Mouse (Mus musculus) adrenal gland, adult 2 months (tissue): ENCODE results near the gene Frat2. TPM values are rescaled to one million over a fixed set of nuclear protein-coding genes. Genes with fewer than 3 reads are reported as not detected.
A peak's percentile ranks its signal among the peaks of the same experiment; 100 is the strongest.
"Not testable (repeated sequence)": the region's sequence is repeated elsewhere in the genome, so short reads cannot be mapped to it uniquely, and the experiment has no call there.

Source experiments
- DNase-seq: peaks from one replicate; pipeline ENCODE4 v3.0.0; 2021
- long read RNA-seq: library from polyadenylated mRNA; stranded (forward); transcript quantifications from one replicate; pipeline ENCODE4 v2.0.0, GENCODE M21; 2021
- polyA plus RNA-seq: library from polyadenylated mRNA; depleted of rRNA; stranded (reverse); fragments of >200 nt; gene quantifications from 2 replicates; pipeline ENCODE4 v1.2.3, GENCODE M21; 2012; rRNA removed
- total RNA-seq, 2 experiments: library from RNA; stranded (reverse); gene quantifications; 2 replicates each; pipeline ENCODE4 v1.2.3; 2021

The Frat2 gene
- 1 to 10 TPM; 1.2 to 2.6 TPM for total RNA-seq
- 5.5 and 6.7 TPM in 2 replicates for polyA plus RNA-seq
- long read RNA-seq, partial matches to known transcripts = 0 of 4 reads
- long read RNA-seq, other reads (novel, unspliced or antisense) = 0 of 4 reads

DNA sequence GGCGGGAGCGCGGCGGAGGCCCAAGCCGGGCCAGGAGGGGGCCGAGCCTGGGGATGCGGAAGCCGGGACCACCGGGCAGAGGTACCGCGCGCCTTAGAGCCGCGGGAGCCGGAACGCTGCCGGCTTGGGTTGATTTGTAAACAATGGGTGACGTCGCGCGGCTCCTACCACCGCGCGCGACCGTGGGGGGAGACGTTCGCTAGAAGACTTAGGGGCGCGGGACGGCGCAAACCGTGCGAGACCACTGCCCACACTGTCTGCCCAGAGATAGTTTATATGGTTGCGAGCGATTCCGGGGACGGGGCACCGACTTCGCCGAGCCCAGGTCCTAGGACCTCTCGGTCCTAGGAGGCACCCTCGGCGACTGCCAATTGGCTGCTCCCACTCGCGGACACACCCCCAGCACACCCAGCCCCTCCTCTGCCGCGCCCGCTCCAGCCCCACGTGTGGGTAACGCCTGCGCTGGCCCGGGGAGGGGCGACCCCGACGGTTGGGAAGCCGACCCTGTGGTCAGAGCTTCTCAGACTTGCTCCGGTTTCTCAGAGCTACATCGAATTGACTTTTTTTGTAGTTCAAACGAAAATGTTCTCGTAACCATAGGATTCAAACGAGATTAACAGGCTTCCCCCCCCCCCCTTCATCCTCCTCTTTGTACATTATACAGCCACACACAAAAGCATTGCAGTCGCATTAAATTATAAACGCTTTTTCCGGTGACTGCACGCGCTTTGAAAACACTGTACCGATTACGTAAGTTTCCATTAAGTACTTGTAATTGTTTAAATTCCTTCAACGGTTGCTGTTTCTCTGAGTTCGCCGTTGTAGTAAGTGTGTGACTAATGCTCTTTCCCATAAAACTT is at the start of gene Frat2:
Frat2 (minus strand) TSS at position 141 of the 860 bp plus-strand sequence.
- DNase-seq = peak; percentile 93

DNA sequence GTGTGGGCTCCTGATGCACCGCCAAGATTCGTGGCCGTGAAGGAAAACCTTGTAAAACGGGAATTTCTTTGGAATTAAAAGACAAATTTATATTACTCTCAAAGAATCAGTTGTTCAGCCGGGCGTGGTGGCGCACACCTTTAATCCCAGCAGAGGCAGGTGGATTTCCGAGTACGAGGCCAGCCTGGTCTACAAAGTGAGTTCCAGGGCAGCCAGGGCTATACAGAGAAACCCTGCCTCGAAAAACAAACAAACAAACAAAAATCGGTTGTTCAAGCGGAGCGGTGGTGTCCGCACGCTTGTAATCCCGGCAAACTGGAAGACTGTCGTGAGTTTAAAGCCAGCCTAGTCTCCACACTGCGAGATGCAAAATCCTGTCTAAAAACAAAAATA is 48.4 kb upstream of the Frat2 start:
- DNase-seq = no peak

- peak; percentile 87 for DNase-seq
Measured at GRCm38 (mm10) chr19:41895460-41896318, 47.8 kb upstream of the Frat2 start, which contains the start of gene Rrp12. Gene Rrp12, minus strand, starts transcription at chr19:41896173.

- peak; percentile 30 for DNase-seq
Measured at GRCm38 (mm10) chr19:41894959-41895358, 47.0 kb upstream of the Frat2 start.

DNA sequence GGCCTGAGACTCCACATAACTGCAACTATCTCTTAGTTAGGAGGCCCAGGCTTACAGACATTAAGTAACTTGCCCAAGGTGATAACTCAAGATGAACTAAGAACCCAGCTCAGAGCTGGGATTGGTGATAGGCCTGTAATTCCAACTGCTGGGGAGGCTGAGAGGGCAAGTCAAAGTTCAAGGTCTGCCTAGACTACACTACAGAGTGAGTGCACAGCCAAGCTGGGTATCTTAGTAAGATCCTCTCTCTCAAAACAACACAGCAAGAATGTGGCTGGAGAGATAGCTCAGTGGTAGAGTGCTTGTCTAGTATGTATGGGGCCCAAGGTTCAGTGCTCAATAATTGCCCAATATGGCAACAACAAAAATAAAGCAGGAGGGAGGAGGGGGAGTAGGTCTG is 40.3 kb upstream of the Frat2 start:
- no peak for DNase-seq

GRCm38 (mm10) chr19:41883882-41884281 is 36.0 kb upstream of the Frat2 start:
- no peak for DNase-seq

DNA sequence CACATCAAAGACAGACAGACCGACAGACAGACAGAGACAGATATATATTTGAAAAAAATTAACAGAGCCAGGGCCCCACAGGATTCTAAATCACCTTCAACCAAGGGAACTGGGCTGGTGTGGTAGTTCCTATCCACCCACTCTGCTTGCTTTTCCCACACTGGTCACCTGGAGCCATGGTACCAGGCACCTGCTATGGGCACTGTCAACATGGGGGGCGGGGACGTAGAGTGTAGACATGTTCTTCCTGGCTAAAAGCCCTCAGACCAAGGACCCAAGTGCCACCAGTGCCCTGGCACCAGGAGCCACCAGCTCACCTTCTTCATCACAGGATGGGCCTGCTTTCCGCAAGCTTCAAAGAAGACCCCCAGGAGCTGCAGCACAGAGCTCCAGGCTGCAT is 33.9 kb upstream of the Frat2 start:
- no peak for DNase-seq

- no peak for DNase-seq
Measured at GRCm38 (mm10) chr19:41874356-41874755, 26.4 kb upstream of the Frat2 start.

DNA sequence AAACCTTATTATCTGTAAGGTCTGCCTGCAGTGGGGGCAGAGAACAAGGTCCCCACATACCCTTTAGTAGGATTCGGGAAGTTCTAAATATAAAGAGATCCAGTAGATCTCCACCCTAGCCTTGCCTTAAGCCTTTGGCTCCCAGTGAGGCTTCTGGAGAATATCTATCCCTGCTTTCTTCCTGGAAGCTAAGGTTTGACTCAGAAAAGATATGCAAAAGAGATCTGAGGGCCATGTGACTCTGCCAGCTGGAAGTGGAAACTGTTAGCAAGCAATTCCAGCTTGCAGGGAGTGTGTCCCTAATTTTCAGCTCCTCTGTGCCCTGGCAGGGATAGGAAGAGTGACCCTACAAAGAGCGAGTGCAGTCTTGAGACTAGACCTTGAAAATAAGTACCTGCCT is 24.4 kb upstream of the Frat2 start:
- DNase-seq = no peak

GRCm38 (mm10) chr19:41869946-41870345 is 22.0 kb upstream of the Frat2 start:
- DNase-seq = not testable (repeated sequence)

- DNase-seq = no peak
Measured at GRCm38 (mm10) chr19:41869296-41869695, 21.4 kb upstream of the Frat2 start.

DNA sequence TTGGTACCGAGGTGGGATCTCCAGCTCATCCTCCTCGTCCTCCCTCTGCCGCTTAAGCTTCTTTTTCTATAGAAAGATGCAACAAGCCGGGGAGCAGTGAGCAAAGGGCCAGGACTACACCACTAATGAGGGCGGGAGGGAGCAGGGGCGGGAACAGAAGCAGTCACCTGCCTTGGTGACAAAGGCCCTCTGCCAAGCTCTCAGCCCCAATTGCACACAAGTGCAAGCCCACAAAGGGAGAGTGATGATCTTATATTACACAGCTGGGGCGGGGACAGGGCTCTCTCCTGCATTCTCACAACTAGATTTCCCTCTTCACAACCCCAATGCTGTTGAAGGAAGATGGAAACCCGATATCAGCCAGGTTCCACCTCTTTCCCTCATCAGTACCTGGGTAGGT is 18.8 kb upstream of the Frat2 start:
- DNase-seq = no peak

- DNase-seq = no peak
Measured at GRCm38 (mm10) chr19:41857816-41858310, 9.9 kb upstream of the Frat2 start.

DNA sequence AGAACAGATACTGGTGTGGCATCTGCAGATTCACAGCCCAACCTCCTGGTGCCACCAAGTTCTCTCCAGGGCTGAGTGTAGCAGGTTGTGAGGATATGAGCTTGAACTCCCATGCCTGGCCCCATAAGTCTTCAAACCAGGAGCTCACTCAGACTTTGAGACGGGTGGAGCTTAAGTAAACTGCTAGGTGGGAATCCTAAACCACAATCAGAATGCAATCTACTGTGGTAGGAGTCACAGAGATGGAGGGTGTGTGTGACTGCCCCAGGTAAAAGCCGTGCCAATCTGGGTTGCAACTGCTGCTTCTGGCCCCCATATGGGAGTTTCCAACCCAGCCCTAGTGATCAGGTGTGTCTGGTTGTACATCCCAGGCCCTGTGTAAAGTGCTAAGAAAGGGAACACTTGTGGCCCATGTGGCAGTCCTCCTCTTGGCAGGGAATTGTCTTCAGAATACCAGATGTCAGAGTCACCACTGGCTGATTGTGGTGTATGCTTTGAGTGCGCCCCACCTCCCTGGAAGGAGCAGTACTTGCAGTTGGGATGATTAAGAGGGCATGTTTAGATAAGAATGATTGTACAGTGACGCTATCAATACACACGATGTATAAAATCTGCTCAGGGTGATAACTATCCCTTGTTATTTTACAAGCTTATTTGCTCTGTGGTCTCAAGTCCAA is 9.3 kb upstream of the Frat2 start:
- DNase-seq = no peak

DNA sequence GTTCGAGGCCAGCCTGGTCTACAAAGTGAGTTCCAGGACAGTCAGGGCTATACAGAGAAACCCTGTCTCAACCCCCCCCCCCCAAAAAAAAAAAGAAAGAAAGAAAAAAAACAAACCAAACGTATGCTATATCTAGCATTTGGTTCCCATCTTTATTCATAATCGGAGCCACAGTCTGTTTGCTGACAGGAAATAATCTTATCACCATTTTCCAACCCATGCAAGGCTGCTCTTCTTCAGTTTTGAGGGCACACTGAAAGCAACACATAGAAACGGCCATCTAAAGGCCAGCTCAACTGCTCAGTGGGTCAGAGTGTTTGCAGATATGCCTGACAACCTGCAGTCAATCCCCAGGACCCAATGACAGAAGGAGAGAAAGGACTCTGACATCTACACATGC is 4.5 kb upstream of the Frat2 start:
- no peak for DNase-seq

GRCm38 (mm10) chr19:41850719-41851543 is 3.0 kb upstream of the Frat2 start:
- DNase-seq = no peak

DNA sequence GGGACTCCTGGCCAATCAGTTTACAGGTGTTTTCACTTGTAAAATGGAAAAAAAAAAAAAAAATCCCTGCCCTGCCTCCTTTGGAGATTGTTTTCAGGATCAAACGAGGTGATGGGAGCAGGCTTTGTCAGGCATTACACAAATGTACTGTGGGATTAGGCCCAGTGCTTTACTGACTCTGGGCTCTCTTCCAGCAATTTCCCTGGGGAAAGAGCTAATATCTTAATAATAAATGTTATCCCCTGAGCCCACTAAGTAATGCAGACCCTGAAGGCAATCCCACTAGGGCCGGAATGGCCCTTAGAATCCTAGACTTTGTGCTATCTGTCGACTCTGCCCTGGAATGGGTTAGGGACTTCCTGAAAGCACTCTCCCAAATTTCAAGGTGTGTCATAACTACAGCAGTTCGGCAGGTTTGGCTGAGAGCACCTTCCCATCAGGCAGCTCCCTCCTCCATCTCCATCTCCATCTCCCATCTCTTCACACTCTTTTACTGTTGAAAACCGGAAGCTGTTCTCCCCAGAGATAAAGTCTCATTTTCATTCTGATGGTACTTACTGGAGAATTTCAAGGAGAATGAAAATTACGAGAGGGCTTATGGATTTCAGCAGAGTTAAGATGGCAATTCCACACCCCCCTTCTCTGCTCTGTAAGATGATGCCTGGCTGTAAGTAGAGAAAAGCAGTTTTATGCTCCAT is 2.2 kb upstream of the Frat2 start:
- DNase-seq = no peak

GRCm38 (mm10) chr19:41847614-41847991 is 329 bp downstream of the Frat2 start:
- DNase-seq = not testable (repeated sequence)

GRCm38 (mm10) chr19:41847091-41847581 is 796 bp downstream of the Frat2 start:
- DNase-seq = peak; percentile 73
